Mouse (Mus musculus) adrenal gland, adult 8-10 months (tissue): ENCODE data around the gene Zbtb32. TPM values are rescaled to one million over a fixed set of nuclear protein-coding genes. Genes with fewer than 3 reads are reported as not detected.
A peak's percentile ranks its signal among the peaks of the same experiment; 100 is the strongest.

Experiments used
- DNase-seq: peaks from one replicate; pipeline ENCODE4 v3.0.0; 2022
- total RNA-seq, 4 experiments: library from RNA; stranded (reverse); gene quantifications; 2 replicates each; pipeline ENCODE4 v1.2.4; 2022

The Zbtb32 gene
- total RNA-seq, 4 experiments from 2014 or later, result 0.73 to 1.8 TPM; not detected in 2

GRCm38 (mm10) chr7:30566033-30566432 is 32.7 kb downstream of the Zbtb32 start:
- DNase-seq, result no peak

- DNase-seq, result no peak
Observed at GRCm38 (mm10) chr7:30564970-30565571, 33.6 kb downstream of the Zbtb32 start, which contains the start of gene Igflr1. TSS of gene Igflr1 (plus strand) at chr7:30565427.

- DNase-seq, result no peak
Observed at GRCm38 (mm10) chr7:30563906-30564280, 34.8 kb downstream of the Zbtb32 start.

- peak; percentile 96 for DNase-seq
Observed at GRCm38 (mm10) chr7:30563117-30563905, 35.4 kb downstream of the Zbtb32 start, which contains the start of the genes U2af1l4, Gm49396 and Psenen. TSS of gene U2af1l4 (plus strand) at chr7:30563301. TSS of gene Gm49396 (plus strand) at chr7:30563344. TSS of gene Psenen (minus strand) at chr7:30563627.

GRCm38 (mm10) chr7:30562526-30563116 is 36.1 kb downstream of the Zbtb32 start:
- no peak for DNase-seq

- no peak for DNase-seq
Observed at GRCm38 (mm10) chr7:30560296-30560695, 38.4 kb downstream of the Zbtb32 start.

GRCm38 (mm10) chr7:30559443-30559954 is 39.2 kb downstream of the Zbtb32 start, which contains the start of gene Lin37:
TSS of gene Lin37 (minus strand) at chr7:30559838.
- peak; percentile 99 for DNase-seq

- DNase-seq, result no peak
Observed at GRCm38 (mm10) chr7:30558656-30559442, 39.9 kb downstream of the Zbtb32 start.

- DNase-seq, result no peak
Observed at GRCm38 (mm10) chr7:30557901-30558514, 40.7 kb downstream of the Zbtb32 start.

- no peak for DNase-seq
Observed at GRCm38 (mm10) chr7:30556894-30557536, 41.7 kb downstream of the Zbtb32 start.

- no peak for DNase-seq
Observed at GRCm38 (mm10) chr7:30553810-30554584, 44.7 kb downstream of the Zbtb32 start.

- peak; percentile 71 for DNase-seq
Observed at GRCm38 (mm10) chr7:30553021-30553589, 45.6 kb downstream of the Zbtb32 start.

GRCm38 (mm10) chr7:30552102-30553020 is 46.3 kb downstream of the Zbtb32 start, which contains the start of the genes Hspb6 and Proser3:
TSS of gene Hspb6 (plus strand) at chr7:30552178.
TSS of gene Proser3 (minus strand) at chr7:30552299.
- peak; percentile 97 for DNase-seq

- DNase-seq, result no peak
Observed at GRCm38 (mm10) chr7:30551445-30552101, 47.1 kb downstream of the Zbtb32 start.

- DNase-seq, result no peak
Observed at GRCm38 (mm10) chr7:30550603-30551002, 48.1 kb downstream of the Zbtb32 start.

GRCm38 (mm10) chr7:30549880-30550279 is 48.8 kb downstream of the Zbtb32 start:
- DNase-seq, result no peak

GRCm38 (mm10) chr7:30544327-30544726 is 54.4 kb downstream of the Zbtb32 start:
- DNase-seq, result no peak

- DNase-seq, result no peak
Observed at GRCm38 (mm10) chr7:30540572-30540971, 58.1 kb downstream of the Zbtb32 start.
